Mouse (Mus musculus) urinary bladder, postnatal 25 days (tissue): ENCODE data around the gene Olfr469.
"Not testable (repeated sequence)": the region's sequence is repeated elsewhere in the genome, so short reads cannot be mapped to it uniquely, and the experiment has no call there.

ENCODE experiments used
- DNase-seq: peaks from one replicate; pipeline ENCODE4 v3.0.0; 2022; ENCODE audit warnings: low spot score

The Olfr469 gene

GRCm38 (mm10) chr7:107825441-107825840, at the start of gene Olfr469:
Gene Olfr469, minus strand, starts transcription at chr7:107825541.
- not testable (repeated sequence) for DNase-seq

GRCm38 (mm10) chr7:107847390-107847789, 22.0 kb upstream of the Olfr469 start, which contains the start of gene Olfr470:
Gene Olfr470, minus strand, starts transcription at chr7:107847490.
- DNase-seq = not testable (repeated sequence)

GRCm38 (mm10) chr7:107841719-107842118, 16.4 kb upstream of the Olfr469 start:
- no peak for DNase-seq

GRCm38 (mm10) chr7:107823867-107824266, 1.5 kb downstream of the Olfr469 start:
- not testable (repeated sequence) for DNase-seq

GRCm38 (mm10) chr7:107819442-107819841, 5.9 kb downstream of the Olfr469 start:
- no peak for DNase-seq

- DNase-seq = no peak
Measured at GRCm38 (mm10) chr7:107811963-107812362, 13.4 kb downstream of the Olfr469 start, which contains the start of gene Olfr467. Gene Olfr467, plus strand, starts transcription at chr7:107812263.

- DNase-seq = no peak
Measured at GRCm38 (mm10) chr7:107802138-107802537, 23.2 kb downstream of the Olfr469 start.

GRCm38 (mm10) chr7:107801108-107801507, 24.2 kb downstream of the Olfr469 start, which contains the start of gene Ovch2:
Gene Ovch2, minus strand, starts transcription at chr7:107801208.
- no peak for DNase-seq

GRCm38 (mm10) chr7:107796500-107796899, 28.8 kb downstream of the Olfr469 start:
- DNase-seq = no peak

GRCm38 (mm10) chr7:107787977-107788620, 37.2 kb downstream of the Olfr469 start:
- no peak for DNase-seq

- DNase-seq = no peak
Measured at GRCm38 (mm10) chr7:107779611-107780010, 45.7 kb downstream of the Olfr469 start.

GRCm38 (mm10) chr7:107778216-107778615, 47.1 kb downstream of the Olfr469 start:
- DNase-seq = no peak

GRCm38 (mm10) chr7:107770812-107771211, 54.5 kb downstream of the Olfr469 start:
- DNase-seq = no peak
